Mouse (Mus musculus) MEL (cell line): Measurements from ENCODE around the gene Zfp653. TPM values are rescaled to one million over a fixed set of nuclear protein-coding genes. Genes with fewer than 3 reads are reported as not detected.
A peak's percentile ranks its signal among the peaks of the same experiment; 100 is the strongest.

ENCODE experiments used
- DNase-seq: peaks from one replicate; pipeline ENCODE4 v3.0.0; 2011; ENCODE audit warnings: low read depth, low spot score
- H3K27ac ChIP-seq: 2 replicates; pipeline ENCODE4 v1.5.1; 2012; ENCODE audit warnings: low read depth, mild to moderate bottlenecking, control low read depth, low read length, moderate library complexity; ENCODE audit not compliant: control insufficient read depth
- H3K27me3 ChIP-seq, 2 experiments: fragments of 150-350 bp in 1 of 2; sonication (generic) in 1 of 2; 2 replicates each; pipeline ENCODE4 v1.6.1; 2012; ENCODE audit warnings: low read length in 2 of 2, mild to moderate bottlenecking in 2 of 2, improper control_type of control experiment in 1 of 2, moderate library complexity in 1 of 2; ENCODE audit not compliant: insufficient read depth in 2 of 2, control insufficient read depth in 1 of 2
- H3K36me3 ChIP-seq, 2 experiments: 2 replicates each; pipeline ENCODE4 v1.6.1; 2012 to 2014; ENCODE audit warnings: low read length in 2 of 2, improper control_type of control experiment in 1 of 2, inconsistent platforms in 1 of 2, mild to moderate bottlenecking in 1 of 2; ENCODE audit not compliant: insufficient read depth in 2 of 2, control insufficient read depth in 1 of 2
- H3K4me1 ChIP-seq, 2 experiments: fragments of 150-350 bp in 1 of 2; sonication (generic) in 1 of 2; 2 replicates each; pipeline ENCODE4 v1.6.1; 2012; ENCODE audit warnings: low read length in 2 of 2, improper control_type of control experiment in 1 of 2, mild to moderate bottlenecking in 1 of 2; ENCODE audit not compliant: insufficient read depth in 2 of 2, control insufficient read depth in 1 of 2
- H3K4me3 ChIP-seq, 2 experiments: fragments of 150-350 bp in 1 of 2; sonication (generic) in 1 of 2; 2 replicates each; pipeline ENCODE4 v1.5.1; 2012; ENCODE audit warnings: low read depth in 2 of 2, low read length in 2 of 2, mild to moderate bottlenecking in 2 of 2, moderate library complexity in 2 of 2, control low read depth in 1 of 2, improper control_type of control experiment in 1 of 2; ENCODE audit not compliant: control insufficient read depth in 1 of 2, insufficient read depth in 1 of 2
- H3K79me2 ChIP-seq: 2 replicates; pipeline ENCODE4 v1.6.1; 2012; ENCODE audit warnings: mild to moderate bottlenecking, low read length, moderate library complexity; ENCODE audit not compliant: control insufficient read depth, poor library complexity, insufficient read depth
- H3K9ac ChIP-seq: 2 replicates; pipeline ENCODE4 v1.6.1; 2012; ENCODE audit warnings: low read depth, mild to moderate bottlenecking, control low read depth, low read length, moderate library complexity; ENCODE audit not compliant: control insufficient read depth, poor library complexity, severe bottlenecking
- H3K9me3 ChIP-seq: fragments of 150-350 bp; sonication (generic); replicated peaks from 2 replicates; pipeline ENCODE4 v1.6.1; 2012; ENCODE audit warnings: mild to moderate bottlenecking, low read length, improper control_type of control experiment, moderate library complexity; ENCODE audit not compliant: insufficient read depth
- CTCF ChIP-seq, 3 experiments: IDR thresholded peaks in 2 of 3; conservative IDR thresholded peaks in 1 of 3; 2 replicates each; pipeline ENCODE4 v1.5.1; 2011 to 2012; ENCODE audit warnings: low read length in 3 of 3, low read depth in 2 of 3, mild to moderate bottlenecking in 2 of 3, improper control_type of control experiment in 1 of 3, inconsistent platforms in 1 of 3, mixed read lengths in 1 of 3, moderate library complexity in 1 of 3; ENCODE audit not compliant: control insufficient read depth in 1 of 3, insufficient read depth in 1 of 3, poor library complexity in 1 of 3, severe bottlenecking in 1 of 3
- E2F4 ChIP-seq: IDR thresholded peaks from 2 replicates; pipeline ENCODE4 v1.6.1; 2011; ENCODE audit warnings: low read depth, low read length, improper control_type of control experiment, borderline replicate concordance
- EP300 ChIP-seq, 2 experiments: IDR thresholded peaks; 2 replicates each; pipeline ENCODE4 v1.6.1; 2011; ENCODE audit warnings: improper control_type of control experiment in 2 of 2, low read length in 2 of 2, low read depth in 1 of 2, mild to moderate bottlenecking in 1 of 2
- ETS1 ChIP-seq: IDR thresholded peaks from 2 replicates; pipeline ENCODE4 v1.6.1; 2012; ENCODE audit warnings: low read depth, mild to moderate bottlenecking, inconsistent platforms, low read length, improper control_type of control experiment, moderate library complexity
- GABPA ChIP-seq: IDR thresholded peaks from 2 replicates; pipeline ENCODE4 v1.6.1; 2012; ENCODE audit warnings: low read depth, mild to moderate bottlenecking, inconsistent platforms, low read length, improper control_type of control experiment, moderate library complexity
- KAT2A ChIP-seq: conservative IDR thresholded peaks from 2 replicates; pipeline ENCODE4 v1.6.1; 2012; ENCODE audit warnings: low read depth, low read length, improper control_type of control experiment, inconsistent platforms
- MAX ChIP-seq: IDR thresholded peaks from 2 replicates; pipeline ENCODE4 v1.6.1; 2011; ENCODE audit warnings: low read length, improper control_type of control experiment
- MAZ ChIP-seq: IDR thresholded peaks from 2 replicates; pipeline ENCODE4 v1.6.1; 2012; ENCODE audit warnings: low read depth, mild to moderate bottlenecking, inconsistent platforms, low read length, improper control_type of control experiment
- MYB ChIP-seq: IDR thresholded peaks from 2 replicates; pipeline ENCODE4 v1.6.1; 2011; ENCODE audit warnings: mild to moderate bottlenecking, low read depth, low read length, improper control_type of control experiment
- MYC ChIP-seq: IDR thresholded peaks from 2 replicates; pipeline ENCODE4 v1.6.1; 2011; ENCODE audit warnings: low read depth, mild to moderate bottlenecking, low read length, improper control_type of control experiment, moderate library complexity
- POLR2A ChIP-seq, 2 experiments: IDR thresholded peaks; 2 replicates each; pipeline ENCODE4 v1.6.1; 2011 to 2012; ENCODE audit warnings: low read length in 2 of 2, mild to moderate bottlenecking in 2 of 2, control low read depth in 1 of 2, improper control_type of control experiment in 1 of 2, low read depth in 1 of 2, moderate library complexity in 1 of 2; ENCODE audit not compliant: control insufficient read depth in 1 of 2, insufficient read depth in 1 of 2, poor library complexity in 1 of 2
- POLR2AphosphoS2 ChIP-seq: IDR thresholded peaks from 2 replicates; pipeline ENCODE4 v1.6.1; 2011; ENCODE audit warnings: low read length, improper control_type of control experiment
- RAD21 ChIP-seq: IDR thresholded peaks from 2 replicates; pipeline ENCODE4 v1.6.1; 2011; ENCODE audit warnings: mild to moderate bottlenecking, low read depth, low read length, improper control_type of control experiment
- SMC3 ChIP-seq: IDR thresholded peaks from 2 replicates; pipeline ENCODE4 v1.6.1; 2011; ENCODE audit warnings: low read depth, low read length, improper control_type of control experiment
- TAL1 ChIP-seq: IDR thresholded peaks from 2 replicates; pipeline ENCODE4 v1.6.1; 2012; ENCODE audit warnings: mild to moderate bottlenecking, inconsistent platforms, low read length, moderate library complexity, mixed read lengths
- TBP ChIP-seq: IDR thresholded peaks from 2 replicates; pipeline ENCODE4 v1.8.0; 2011; ENCODE audit warnings: low read depth, low read length, improper control_type of control experiment
- ZC3H11A ChIP-seq: IDR thresholded peaks from 2 replicates; pipeline ENCODE4 v1.6.1; 2012; ENCODE audit warnings: low read depth, mild to moderate bottlenecking, inconsistent platforms, low read length, improper control_type of control experiment
- ZMIZ1 ChIP-seq: IDR thresholded peaks from 2 replicates; pipeline ENCODE4 v1.6.1; 2012; ENCODE audit warnings: low read depth, mild to moderate bottlenecking, inconsistent platforms, low read length, improper control_type of control experiment, moderate library complexity
- ZNF384 ChIP-seq: IDR thresholded peaks from 2 replicates; pipeline ENCODE4 v1.6.1; 2012; ENCODE audit warnings: low read depth, mild to moderate bottlenecking, inconsistent platforms, low read length, improper control_type of control experiment
- polyA plus RNA-seq, 2 experiments: library from polyadenylated mRNA; stranded (reverse) in 1 of 2; unstranded in 1 of 2; fragments of >175 nt in 1 of 2; fragments of >200 nt in 1 of 2; gene quantifications; 2 replicates each; pipeline versions ENCODE4 v1.2.1 to v1.2.4; 2012; ENCODE audit warnings: low replicate concordance in 2 of 2, low read depth in 1 of 2; ENCODE audit not compliant: insufficient read length in 2 of 2, insufficient read depth in 1 of 2, missing spikeins in 1 of 2
- total RNA-seq: library from RNA; depleted of rRNA; stranded (reverse); fragments of 300-350 nt; gene quantifications from 2 replicates; pipeline ENCODE4 v1.2.3, GENCODE M21; 2012

Gene Zfp653
- total and polyA plus RNA-seq, 3 experiments, result 19.2 to 40.4 TPM; not detected in 1

- Histone ChIP-seq H3K9me3 (no peaks in the 10 kb centered on the region), H3K79me2 (peaks cover 6% of the 10 kb centered on the region), H3K4me3 (peak overlapping the region; percentile 55 to 78), H3K4me1 (peaks cover 1 to 10% of the 10 kb centered on the region in 2 experiments), H3K9ac (peak overlapping the region; percentile 41), H3K36me3 (peaks cover 2 to 6% of the 10 kb centered on the region in 2 experiments; a peak in 2 of 4 replicates), H3K27ac (no peak overlapping the region), H3K27me3 (no peaks in the 10 kb centered on the region)
- no peak for TF ChIP-seq TBP
- 0 out of 2 replicates have a peak, but pooled peaks have one; percentile 5 for TF ChIP-seq MYC
- TF ChIP-seq CTCF (IDR thresholded peaks at IDR 0.05 in 2 of 3, conservative IDR thresholded peaks at IDR 0.05 in 1 of 3; ENCODE audit: control insufficient read depth in 1 of 3, insufficient read depth in 1 of 3, low read depth in 2 of 3, low read length in 3 of 3, poor library complexity in 1 of 3, severe bottlenecking in 1 of 3), result 0 out of 6 replicates have a peak, but pooled peaks of 1 of the 3 experiments have one; percentile 1
- TF ChIP-seq MYB, result no peak
- TF ChIP-seq TAL1, result no peak
- TF ChIP-seq MAZ, result no peak
- TF ChIP-seq RAD21, result peak; percentile 9
- peak; percentile 22; the same call in 1 of the 2 replicates for TF ChIP-seq ZC3H11A
- TF ChIP-seq POLR2AphosphoS2, result no peak
- no peak for DNase-seq
These were observed 1.2 kb downstream of the Zfp653 start for GRCm38 (mm10) chr9:22069881-22070553.

GRCm38 (mm10) chr9:22067195-22067594, 4.0 kb downstream of the Zfp653 start:
- Histone ChIP-seq H3K36me3 (peaks cover 4 to 6% of the 10 kb centered on the region in 2 experiments; a peak in 3 of 4 replicates), H3K9ac (no peak overlapping the region)
- TF ChIP-seq KAT2A, result no peak
- no peak for TF ChIP-seq ETS1
- no peak for TF ChIP-seq ZMIZ1
- no peak for TF ChIP-seq EP300 (IDR thresholded peaks at IDR 0.05; ENCODE audit: low read depth in 1 of 2, low read length in 2 of 2)
- no peak for TF ChIP-seq ZNF384
- no peak for TF ChIP-seq GABPA
- no peak for TF ChIP-seq E2F4
- TF ChIP-seq MAX, result no peak
- TF ChIP-seq POLR2A (IDR thresholded peaks at IDR 0.05; ENCODE audit: control insufficient read depth in 1 of 2, insufficient read depth in 1 of 2, low read depth in 1 of 2, low read length in 2 of 2, poor library complexity in 1 of 2), result no peak
- no peak for TF ChIP-seq SMC3
- TF ChIP-seq TAL1, result no peak

More at GRCm38 (mm10) chr9:22067195-22067594, 4.0 kb downstream of the Zfp653 start:
- H3K27me3 ChIP-seq, result no peaks in the 10 kb centered on the region
- H3K4me3 ChIP-seq, result no peak overlapping the region
- no peak overlapping the region for H3K27ac ChIP-seq
- H3K79me2 ChIP-seq, result peaks cover 6% of the 10 kb centered on the region
- peaks cover 1 to 10% of the 10 kb centered on the region in 2 experiments for H3K4me1 ChIP-seq
- DNase-seq, result no peak
- H3K9me3 ChIP-seq, result no peaks in the 10 kb centered on the region
